Mouse (Mus musculus): ENCODE measurements at regions not wholly inside any gene's neighbourhood (a gene's known extent, or its start where the extent isn't known, plus 50 kb on each side); places are given as distances from the start of the nearest gene placed in this dataset.

- Histone ChIP-seq H3K27ac (ENCODE audit: insufficient read depth, low read depth, low read length) (no peak overlapping the region), H3K4me3 (ENCODE audit: insufficient read depth, low read length) (no peak overlapping the region), H3K4me1 (ENCODE audit: control insufficient read depth, insufficient read depth, low read length) (no peaks in the 10 kb centered on the region)
- TF ChIP-seq POLR2A (IDR thresholded peaks at IDR 0.05; ENCODE audit: borderline replicate concordance, low read depth, low read length) = no peak
- TF ChIP-seq CTCF (IDR thresholded peaks at IDR 0.05; ENCODE audit: low read depth, low read length) = no peak
These were observed 282.2 kb downstream of the Nuf2 start for GRCm38 (mm10) chr1:169249021-169249420.

- H3K4me3 ChIP-seq (ENCODE audit: insufficient read depth, low read length) = no peak overlapping the region
- no peak for TF ChIP-seq CTCF (IDR thresholded peaks at IDR 0.05; ENCODE audit: low read depth, low read length)
- TF ChIP-seq POLR2A (IDR thresholded peaks at IDR 0.05; ENCODE audit: borderline replicate concordance, low read depth, low read length) = no peak
- H3K4me1 ChIP-seq (ENCODE audit: control insufficient read depth, insufficient read depth, low read length) = no peaks in the 10 kb centered on the region
- no peak overlapping the region for H3K27ac ChIP-seq (ENCODE audit: insufficient read depth, low read depth, low read length)
These were observed 290.9 kb downstream of the Nuf2 start for GRCm38 (mm10) chr1:169240377-169240776.

- no peak overlapping the region for H3K27ac ChIP-seq (ENCODE audit: insufficient read depth, low read depth, low read length)
- TF ChIP-seq POLR2A (IDR thresholded peaks at IDR 0.05; ENCODE audit: borderline replicate concordance, low read depth, low read length) (no peak), CTCF (IDR thresholded peaks at IDR 0.05; ENCODE audit: low read depth, low read length) (no peak)
- H3K4me3 ChIP-seq (ENCODE audit: insufficient read depth, low read length) = no peak overlapping the region
- H3K4me1 ChIP-seq (ENCODE audit: control insufficient read depth, insufficient read depth, low read length) = no peaks in the 10 kb centered on the region
These were observed 292.6 kb downstream of the Nuf2 start for GRCm38 (mm10) chr1:169238671-169239090.

GRCm38 (mm10) chr1:169235276-169235681, 296.0 kb downstream of the Nuf2 start:
- no peak overlapping the region for H3K4me3 ChIP-seq (ENCODE audit: insufficient read depth, low read length)
- no peak for TF ChIP-seq POLR2A (IDR thresholded peaks at IDR 0.05; ENCODE audit: borderline replicate concordance, low read depth, low read length)
- no peak for TF ChIP-seq CTCF (IDR thresholded peaks at IDR 0.05; ENCODE audit: low read depth, low read length)
- H3K4me1 ChIP-seq (ENCODE audit: control insufficient read depth, insufficient read depth, low read length) = no peaks in the 10 kb centered on the region
- no peak overlapping the region for H3K27ac ChIP-seq (ENCODE audit: insufficient read depth, low read depth, low read length)

GRCm38 (mm10) chr1:169233368-169233767, 297.9 kb downstream of the Nuf2 start:
- no peak for TF ChIP-seq CTCF (IDR thresholded peaks at IDR 0.05; ENCODE audit: low read depth, low read length)
- TF ChIP-seq POLR2A (IDR thresholded peaks at IDR 0.05; ENCODE audit: borderline replicate concordance, low read depth, low read length) = no peak

GRCm38 (mm10) chr1:169230097-169230496, 301.2 kb downstream of the Nuf2 start:
- Histone ChIP-seq H3K4me3 (ENCODE audit: insufficient read depth, low read length) (no peak overlapping the region), H3K27ac (ENCODE audit: insufficient read depth, low read depth, low read length) (no peak overlapping the region), H3K4me1 (ENCODE audit: control insufficient read depth, insufficient read depth, low read length) (no peaks in the 10 kb centered on the region)
- TF ChIP-seq POLR2A (IDR thresholded peaks at IDR 0.05; ENCODE audit: borderline replicate concordance, low read depth, low read length) (no peak), CTCF (IDR thresholded peaks at IDR 0.05; ENCODE audit: low read depth, low read length) (no peak)

More at GRCm38 (mm10) chr1:169233368-169233767, 297.9 kb downstream of the Nuf2 start:
- Histone ChIP-seq H3K27ac (ENCODE audit: insufficient read depth, low read depth, low read length) (no peak overlapping the region), H3K4me3 (ENCODE audit: insufficient read depth, low read length) (no peak overlapping the region), H3K4me1 (ENCODE audit: control insufficient read depth, insufficient read depth, low read length) (no peaks in the 10 kb centered on the region)

GRCm38 (mm10) chr1:169224431-169224830, 306.8 kb downstream of the Nuf2 start:
- no peaks in the 10 kb centered on the region for H3K4me1 ChIP-seq (ENCODE audit: control insufficient read depth, insufficient read depth, low read length)
- H3K27ac ChIP-seq (ENCODE audit: insufficient read depth, low read depth, low read length) = no peak overlapping the region
- TF ChIP-seq CTCF (IDR thresholded peaks at IDR 0.05; ENCODE audit: low read depth, low read length) (no peak), POLR2A (IDR thresholded peaks at IDR 0.05; ENCODE audit: borderline replicate concordance, low read depth, low read length) (no peak)
- H3K4me3 ChIP-seq (ENCODE audit: insufficient read depth, low read length) = no peak overlapping the region

GRCm38 (mm10) chr1:169187658-169188057, 343.6 kb downstream of the Nuf2 start:
- H3K4me3 ChIP-seq (ENCODE audit: insufficient read depth, low read length) = no peak overlapping the region
- no peak overlapping the region for H3K27ac ChIP-seq (ENCODE audit: insufficient read depth, low read depth, low read length)
- no peak for TF ChIP-seq CTCF (IDR thresholded peaks at IDR 0.05; ENCODE audit: low read depth, low read length)
- no peak for TF ChIP-seq POLR2A (IDR thresholded peaks at IDR 0.05; ENCODE audit: borderline replicate concordance, low read depth, low read length)
- no peaks in the 10 kb centered on the region for H3K4me1 ChIP-seq (ENCODE audit: control insufficient read depth, insufficient read depth, low read length)

GRCm38 (mm10) chr1:169170405-169170804, 360.9 kb downstream of the Nuf2 start:
- Histone ChIP-seq H3K4me1 (ENCODE audit: control insufficient read depth, insufficient read depth, low read length) (no peaks in the 10 kb centered on the region), H3K4me3 (ENCODE audit: insufficient read depth, low read length) (no peak overlapping the region), H3K27ac (ENCODE audit: insufficient read depth, low read depth, low read length) (no peak overlapping the region)
- no peak for TF ChIP-seq CTCF (IDR thresholded peaks at IDR 0.05; ENCODE audit: low read depth, low read length)
- TF ChIP-seq POLR2A (IDR thresholded peaks at IDR 0.05; ENCODE audit: borderline replicate concordance, low read depth, low read length) = no peak

- H3K4me1 ChIP-seq (ENCODE audit: control insufficient read depth, insufficient read depth, low read length) = no peaks in the 10 kb centered on the region
- TF ChIP-seq CTCF (IDR thresholded peaks at IDR 0.05; ENCODE audit: low read depth, low read length) (no peak), POLR2A (IDR thresholded peaks at IDR 0.05; ENCODE audit: borderline replicate concordance, low read depth, low read length) (no peak)
- H3K4me3 ChIP-seq (ENCODE audit: insufficient read depth, low read length) = no peak overlapping the region
- H3K27ac ChIP-seq (ENCODE audit: insufficient read depth, low read depth, low read length) = no peak overlapping the region
These were observed 363.2 kb downstream of the Nuf2 start for GRCm38 (mm10) chr1:169168033-169168432.
